Mouse (Mus musculus): ENCODE data around the gene Dlg4. TPM values are rescaled to one million over a fixed set of nuclear protein-coding genes. Genes with fewer than 3 reads are reported as not detected.
A peak's percentile ranks its signal among the peaks of the same experiment; 100 is the strongest.

Gene Dlg4
- polyA plus RNA-seq, 1 experiment from 2014 or later: 28.1 TPM

- Histone ChIP-seq H3K27ac (no peak overlapping the region), H3K4me1 (replicated peaks) (no peaks in the 10 kb centered on the region), H3K4me3 (no peak overlapping the region), H3K9ac (no peak overlapping the region; the same call in 1 of the 2 replicates), H3K9me3 (no peaks in the 10 kb centered on the region), H3K4me2 (no peak overlapping the region), H3K27me3 (no peaks in the 10 kb centered on the region), H3K36me3 (peaks cover 85% of the 10 kb centered on the region)
- 93% methylated on average over 7 of the region's 7 CpGs for WGBS
- ATAC-seq (ENCODE audit: low FRiP score): no peak
Observed at GRCm38 (mm10) chr11:70040184-70040583, 23.4 kb downstream of the Dlg4 start.

GRCm38 (mm10) chr11:70042309-70043085 lies 25.8 kb downstream of the Dlg4 start:
- H3K36me3 ChIP-seq: peaks cover 82% of the 10 kb centered on the region
- no peak overlapping the region for H3K4me2 ChIP-seq

GRCm38 (mm10) chr11:70043665-70044064 lies 26.9 kb downstream of the Dlg4 start:
- ATAC-seq (ENCODE audit: low FRiP score): no peak
- no peak overlapping the region for H3K4me2 ChIP-seq
- peaks cover 70% of the 10 kb centered on the region for H3K36me3 ChIP-seq
- H3K9ac ChIP-seq: no peak overlapping the region
- no peak overlapping the region for H3K27ac ChIP-seq
- H3K4me1 ChIP-seq (replicated peaks): no peaks in the 10 kb centered on the region
- 78% methylated on average over 7 of the region's 7 CpGs for WGBS
- H3K4me3 ChIP-seq: no peak overlapping the region
- H3K9me3 ChIP-seq: no peaks in the 10 kb centered on the region
- no peaks in the 10 kb centered on the region for H3K27me3 ChIP-seq

More at GRCm38 (mm10) chr11:70042309-70043085, 25.8 kb downstream of the Dlg4 start:
- H3K9ac ChIP-seq: no peak overlapping the region
- H3K27ac ChIP-seq: no peak overlapping the region
- no peaks in the 10 kb centered on the region for H3K4me1 ChIP-seq (replicated peaks)
- no peak for ATAC-seq (ENCODE audit: low FRiP score)
- H3K27me3 ChIP-seq: no peaks in the 10 kb centered on the region
- no peaks in the 10 kb centered on the region for H3K9me3 ChIP-seq
- WGBS: 86% methylated on average over 23 of the region's 23 CpGs
- H3K4me3 ChIP-seq: no peak overlapping the region

GRCm38 (mm10) chr11:70045435-70045834 lies 28.7 kb downstream of the Dlg4 start:
- Histone ChIP-seq H3K27ac (no peak overlapping the region), H3K27me3 (no peaks in the 10 kb centered on the region), H3K4me3 (no peak overlapping the region), H3K4me2 (no peak overlapping the region), H3K36me3 (peaks cover 54% of the 10 kb centered on the region), H3K9ac (peak overlapping the region; percentile 39; the same call in 1 of the 2 replicates), H3K4me1 (replicated peaks) (no peaks in the 10 kb centered on the region), H3K9me3 (no peaks in the 10 kb centered on the region)
- no peak for ATAC-seq (ENCODE audit: low FRiP score)
- WGBS: 32% methylated on average over 9 of the region's 9 CpGs

GRCm38 (mm10) chr11:70049366-70049765 lies 32.6 kb downstream of the Dlg4 start:
- Histone ChIP-seq H3K9ac (no peak overlapping the region), H3K4me2 (no peak overlapping the region), H3K27ac (no peak overlapping the region), H3K36me3 (peaks cover 16% of the 10 kb centered on the region), H3K4me1 (replicated peaks) (no peaks in the 10 kb centered on the region), H3K4me3 (no peak overlapping the region), H3K27me3 (no peaks in the 10 kb centered on the region), H3K9me3 (no peaks in the 10 kb centered on the region)
- no peak for ATAC-seq (ENCODE audit: low FRiP score)
- 68% methylated on average over 6 of the region's 6 CpGs for WGBS

GRCm38 (mm10) chr11:70049816-70050215 lies 33.1 kb downstream of the Dlg4 start:
- no peak overlapping the region for H3K9ac ChIP-seq
- H3K4me3 ChIP-seq: no peak overlapping the region

GRCm38 (mm10) chr11:70053156-70053555 lies 36.4 kb downstream of the Dlg4 start:
- no peak for ATAC-seq (ENCODE audit: low FRiP score)
- Histone ChIP-seq H3K27ac (no peak overlapping the region), H3K4me3 (no peak overlapping the region), H3K9ac (no peak overlapping the region), H3K4me1 (replicated peaks) (no peaks in the 10 kb centered on the region), H3K27me3 (0 out of 2 replicates have a peak, but pooled peaks cover 5% of the 10 kb centered on the region), H3K9me3 (no peaks in the 10 kb centered on the region), H3K36me3 (no peaks in the 10 kb centered on the region), H3K4me2 (no peak overlapping the region)
- WGBS: 75% methylated on average over 7 of the region's 7 CpGs

More at GRCm38 (mm10) chr11:70049816-70050215, 33.1 kb downstream of the Dlg4 start:
- 68% methylated on average over 10 of the region's 10 CpGs for WGBS
- 0 out of 2 replicates have a peak, but pooled peaks cover 3% of the 10 kb centered on the region for H3K27me3 ChIP-seq
- peaks cover 11% of the 10 kb centered on the region for H3K36me3 ChIP-seq
- no peak overlapping the region for H3K27ac ChIP-seq
- no peaks in the 10 kb centered on the region for H3K9me3 ChIP-seq
- no peaks in the 10 kb centered on the region for H3K4me1 ChIP-seq (replicated peaks)
- no peak overlapping the region for H3K4me2 ChIP-seq
- no peak for ATAC-seq (ENCODE audit: low FRiP score)

- WGBS: 90% methylated on average over 10 of the region's 10 CpGs
- Histone ChIP-seq H3K9ac (no peak within 1 kb of the TSS), H3K9me3 (no peaks in the 10 kb centered on the region), H3K27ac (no peak within 1 kb of the TSS), H3K4me2 (no peak within 1 kb of the TSS), H3K36me3 (no peaks in the 10 kb centered on the region), H3K4me3 (no peak within 1 kb of the TSS), H3K4me1 (replicated peaks) (no peaks in the 10 kb centered on the region), H3K27me3 (0 out of 2 replicates have a peak, but pooled peaks cover 5% of the 10 kb centered on the region)
- no peak for ATAC-seq (ENCODE audit: low FRiP score)
Observed at GRCm38 (mm10) chr11:70053898-70054570, 37.3 kb downstream of the Dlg4 start, which contains the start of gene Asgr1. TSS of gene Asgr1 (plus strand) at chr11:70054085.

GRCm38 (mm10) chr11:70055618-70056214 lies 39.0 kb downstream of the Dlg4 start:
- Histone ChIP-seq H3K36me3 (no peaks in the 10 kb centered on the region), H3K4me2 (0 out of 2 replicates have a peak overlapping the region, but pooled peaks have one; percentile 13), H3K27ac (no peak overlapping the region), H3K4me1 (replicated peaks) (no peaks in the 10 kb centered on the region), H3K9me3 (no peaks in the 10 kb centered on the region), H3K4me3 (no peak overlapping the region), H3K9ac (no peak overlapping the region), H3K27me3 (0 out of 2 replicates have a peak, but pooled peaks cover 5% of the 10 kb centered on the region)
- ATAC-seq (ENCODE audit: low FRiP score): peak; percentile 39
- 29% methylated on average over 18 of the region's 18 CpGs for WGBS

- Histone ChIP-seq H3K9me3 (no peaks in the 10 kb centered on the region), H3K9ac (peak overlapping the region; percentile 43; the same call in 1 of the 2 replicates), H3K27ac (no peak overlapping the region), H3K4me2 (no peak overlapping the region), H3K36me3 (no peaks in the 10 kb centered on the region), H3K27me3 (0 out of 2 replicates have a peak, but pooled peaks cover 5% of the 10 kb centered on the region), H3K4me3 (no peak overlapping the region), H3K4me1 (replicated peaks) (no peaks in the 10 kb centered on the region)
- WGBS: 80% methylated on average over 9 of the region's 9 CpGs
- ATAC-seq (ENCODE audit: low FRiP score): no peak
Observed at GRCm38 (mm10) chr11:70057805-70058204, 41.1 kb downstream of the Dlg4 start.

GRCm38 (mm10) chr11:70059930-70060329 lies 43.2 kb downstream of the Dlg4 start:
- no peaks in the 10 kb centered on the region for H3K9me3 ChIP-seq
- 72% methylated on average over 6 of the region's 6 CpGs for WGBS
- H3K27ac ChIP-seq: no peak overlapping the region
- H3K27me3 ChIP-seq: 0 out of 2 replicates have a peak, but pooled peaks cover 2% of the 10 kb centered on the region
- no peak overlapping the region for H3K4me3 ChIP-seq
- H3K4me1 ChIP-seq (replicated peaks): no peaks in the 10 kb centered on the region
- H3K4me2 ChIP-seq: no peak overlapping the region
- ATAC-seq (ENCODE audit: low FRiP score): no peak
- no peak overlapping the region for H3K9ac ChIP-seq
- no peaks in the 10 kb centered on the region for H3K36me3 ChIP-seq

- no peaks in the 10 kb centered on the region for H3K36me3 ChIP-seq
- no peak overlapping the region for H3K27ac ChIP-seq
- no peaks in the 10 kb centered on the region for H3K9me3 ChIP-seq
- WGBS: 72% methylated on average over 3 of the region's 3 CpGs
- no peak overlapping the region for H3K4me2 ChIP-seq
- no peak for ATAC-seq (ENCODE audit: low FRiP score)
- H3K4me1 ChIP-seq (replicated peaks): peaks cover 3% of the 10 kb centered on the region; the same call in 1 of the 2 replicates
- H3K9ac ChIP-seq: no peak overlapping the region
- no peaks in the 10 kb centered on the region for H3K27me3 ChIP-seq
- H3K4me3 ChIP-seq: no peak overlapping the region
Observed at GRCm38 (mm10) chr11:70063053-70063452, 46.3 kb downstream of the Dlg4 start.

Data from hindbrain, embryonic 13.5 days (tissue).